Mouse (Mus musculus): ENCODE data around the gene AC124108.1. TPM values are rescaled to one million over a fixed set of nuclear protein-coding genes. Genes with fewer than 3 reads are reported as not detected.

The AC124108.1 gene
- total RNA-seq, 2 experiments from 2014 or later = not detected

GRCm38 (mm10) chr1:132164780-132165518, 26.3 kb upstream of the AC124108.1 start:
- ATAC-seq (replicated peaks; ENCODE audit: poor library complexity) = no peak

GRCm38 (mm10) chr1:132165859-132166258, 25.4 kb upstream of the AC124108.1 start:
- peak; percentile 75 for ATAC-seq (replicated peaks; ENCODE audit: poor library complexity)

- ATAC-seq (replicated peaks; ENCODE audit: poor library complexity) = peak; percentile 68
Measured at GRCm38 (mm10) chr1:132168115-132168767, 23.0 kb upstream of the AC124108.1 start.

GRCm38 (mm10) chr1:132170698-132171097, 20.6 kb upstream of the AC124108.1 start:
- no peak for ATAC-seq (replicated peaks; ENCODE audit: poor library complexity)

- no peak for ATAC-seq (replicated peaks; ENCODE audit: poor library complexity)
Measured at GRCm38 (mm10) chr1:132171619-132172018, 19.6 kb upstream of the AC124108.1 start.

- ATAC-seq (replicated peaks; ENCODE audit: poor library complexity) = peak; percentile 34; the same call in 1 of the 2 replicates
Measured at GRCm38 (mm10) chr1:132186303-132186702, 5.0 kb upstream of the AC124108.1 start.

GRCm38 (mm10) chr1:132188442-132189066, 2.7 kb upstream of the AC124108.1 start:
- ATAC-seq (replicated peaks; ENCODE audit: poor library complexity) = no peak

GRCm38 (mm10) chr1:132189231-132189630, 2.0 kb upstream of the AC124108.1 start:
- no peak for ATAC-seq (replicated peaks; ENCODE audit: poor library complexity)

- peak; percentile 30 for ATAC-seq (replicated peaks; ENCODE audit: poor library complexity)
Measured at GRCm38 (mm10) chr1:132190040-132190513, 1.2 kb upstream of the AC124108.1 start.

- no peak for ATAC-seq (replicated peaks; ENCODE audit: poor library complexity)
Measured at GRCm38 (mm10) chr1:132190621-132191092, 600 bp upstream of the AC124108.1 start.

GRCm38 (mm10) chr1:132191786-132192680, 776 bp downstream of the AC124108.1 start:
- no peak for ATAC-seq (replicated peaks; ENCODE audit: poor library complexity)

- ATAC-seq (replicated peaks; ENCODE audit: poor library complexity) = no peak
Measured at GRCm38 (mm10) chr1:132193806-132194205, 2.5 kb downstream of the AC124108.1 start.

GRCm38 (mm10) chr1:132194624-132195023, 3.4 kb downstream of the AC124108.1 start:
- no peak for ATAC-seq (replicated peaks; ENCODE audit: poor library complexity)

GRCm38 (mm10) chr1:132195100-132195499, 3.8 kb downstream of the AC124108.1 start:
- ATAC-seq (replicated peaks; ENCODE audit: poor library complexity) = no peak

- no peak for ATAC-seq (replicated peaks; ENCODE audit: poor library complexity)
Measured at GRCm38 (mm10) chr1:132195681-132196080, 4.4 kb downstream of the AC124108.1 start.

GRCm38 (mm10) chr1:132196337-132196736, 5.1 kb downstream of the AC124108.1 start:
- ATAC-seq (replicated peaks; ENCODE audit: poor library complexity) = no peak

- no peak for ATAC-seq (replicated peaks; ENCODE audit: poor library complexity)
Measured at GRCm38 (mm10) chr1:132197666-132198065, 6.4 kb downstream of the AC124108.1 start.

- no peak for ATAC-seq (replicated peaks; ENCODE audit: poor library complexity)
Measured at GRCm38 (mm10) chr1:132198401-132199071, 7.3 kb downstream of the AC124108.1 start.

- no peak for ATAC-seq (replicated peaks; ENCODE audit: poor library complexity)
Measured at GRCm38 (mm10) chr1:132199244-132199643, 8.0 kb downstream of the AC124108.1 start.

- ATAC-seq (replicated peaks; ENCODE audit: poor library complexity) = no peak
Measured at GRCm38 (mm10) chr1:132199934-132200333, 8.7 kb downstream of the AC124108.1 start.
